Mouse (Mus musculus) liver, adult 2 months (tissue): ENCODE measurements around the gene Notch2. TPM values are rescaled to one million over a fixed set of nuclear protein-coding genes. Genes with fewer than 3 reads are reported as not detected.
"Not testable (repeated sequence)": the region's sequence is repeated elsewhere in the genome, so short reads cannot be mapped to it uniquely, and the experiment has no call there.

ENCODE experiments used
- DNase-seq: peaks from one replicate; pipeline ENCODE4 v3.0.0-alpha.2; 2011; ENCODE audit warnings: low read depth, low spot score; ENCODE audit errors: extremely low read depth
- H3K27ac ChIP-seq: fragments of 200-500 bp; replicated peaks from 2 replicates; pipeline ENCODE4 v1.5.1; 2012; ENCODE audit warnings: low read depth, mild to moderate bottlenecking, control low read depth, inconsistent platforms, low read length; ENCODE audit not compliant: insufficient read depth
- H3K27me3 ChIP-seq: fragments of 200-500 bp; 2 replicates; pipeline ENCODE4 v1.6.1; 2012; ENCODE audit warnings: mild to moderate bottlenecking, moderate library complexity, low read length, inconsistent platforms; ENCODE audit not compliant: control insufficient read depth, insufficient read depth
- H3K36me3 ChIP-seq: fragments of 200-500 bp; 2 replicates; pipeline ENCODE4 v1.6.1; 2012; ENCODE audit warnings: low read length, inconsistent platforms; ENCODE audit not compliant: control insufficient read depth, insufficient read depth
- H3K4me1 ChIP-seq: fragments of 200-500 bp; 2 replicates; pipeline ENCODE4 v1.6.1; 2011; ENCODE audit warnings: low read length; ENCODE audit not compliant: control insufficient read depth, insufficient read depth
- H3K4me3 ChIP-seq: fragments of 200-500 bp; 2 replicates; pipeline ENCODE4 v1.5.1; 2011; ENCODE audit warnings: low read depth, mild to moderate bottlenecking, control low read depth, low read length, moderate library complexity; ENCODE audit not compliant: insufficient read depth
- H3K79me2 ChIP-seq: fragments of 200-500 bp; 2 replicates; pipeline ENCODE4 v1.6.1; 2012; ENCODE audit warnings: inconsistent platforms, mild to moderate bottlenecking, low read length, moderate library complexity; ENCODE audit not compliant: control insufficient read depth, insufficient read depth
- H3K9ac ChIP-seq: fragments of 200-500 bp; 2 replicates; pipeline ENCODE4 v1.6.1; 2012; ENCODE audit warnings: low read depth, mild to moderate bottlenecking, control low read depth, inconsistent platforms, low read length
- CTCF ChIP-seq: fragments of 200-500 bp; IDR thresholded peaks from 2 replicates; pipeline ENCODE4 v1.5.1; 2011; ENCODE audit warnings: low read depth, low read length, control low read depth
- POLR2A ChIP-seq: fragments of 200-500 bp; IDR thresholded peaks from 2 replicates; pipeline ENCODE4 v1.6.1; 2011; ENCODE audit warnings: low read length, control low read depth; ENCODE audit not compliant: insufficient read depth; ENCODE audit errors: extremely low read depth
- WGBS: fragments of 180-500 bp; shearing (Covaris S2); methylation state at CpG from one replicate; pipeline ENCODE4 v1.1.7; 2018; 5-methylcytosine and 5-hydroxymethylcytosine counted together
- polyA plus RNA-seq: library from polyadenylated mRNA; depleted of rRNA; stranded (reverse); fragments of >200 nt; gene quantifications from 2 replicates; pipeline ENCODE4 v1.2.3, GENCODE M21; 2012
- total RNA-seq: library from RNA; depleted of rRNA; stranded (reverse); fragments of >200 nt; gene quantifications from 2 replicates; pipeline ENCODE4 v1.2.3, GENCODE M21; 2014

The Notch2 gene
- total and polyA plus RNA-seq, 2 experiments = 12.5 to 16.0 TPM

- TF ChIP-seq POLR2A = no peak
- TF ChIP-seq CTCF = no peak
- no peak overlapping the region for H3K9ac ChIP-seq
- 29% methylated on average over 4 of the region's 4 CpGs for WGBS
- H3K4me3 ChIP-seq = no peak overlapping the region
- peaks cover 43% of the 10 kb centered on the region for H3K79me2 ChIP-seq
- peaks cover 36% of the 10 kb centered on the region for H3K4me1 ChIP-seq
- no peaks in the 10 kb centered on the region for H3K36me3 ChIP-seq
- H3K27ac ChIP-seq = peak overlapping the region; percentile 97
- no peaks in the 10 kb centered on the region for H3K27me3 ChIP-seq
- DNase-seq = peak; percentile 97
These were observed 31.5 kb downstream of the Notch2 start for GRCm38 (mm10) chr3:98044768-98045368.

- WGBS = 35% methylated on average over 8 of the region's 8 CpGs
- H3K79me2 ChIP-seq = peaks cover 42% of the 10 kb centered on the region
- no peak for TF ChIP-seq CTCF
- TF ChIP-seq POLR2A = no peak
- H3K27ac ChIP-seq = peak overlapping the region; percentile 79
- peak overlapping the region; percentile 29; the same call in 1 of the 2 replicates for H3K9ac ChIP-seq
- no peaks in the 10 kb centered on the region for H3K36me3 ChIP-seq
- H3K4me1 ChIP-seq = peaks cover 33% of the 10 kb centered on the region
- H3K4me3 ChIP-seq = no peak overlapping the region
- DNase-seq = peak; percentile 51
- H3K27me3 ChIP-seq = no peaks in the 10 kb centered on the region
These were observed 32.3 kb downstream of the Notch2 start for GRCm38 (mm10) chr3:98045465-98046148.

- Histone ChIP-seq H3K27me3 (no peaks in the 10 kb centered on the region), H3K4me1 (peaks cover 33% of the 10 kb centered on the region), H3K27ac (peak overlapping the region; percentile 79), H3K9ac (peak overlapping the region; percentile 21; the same call in 1 of the 2 replicates), H3K36me3 (no peaks in the 10 kb centered on the region), H3K4me3 (no peak overlapping the region), H3K79me2 (peaks cover 36% of the 10 kb centered on the region)
- 47% methylated on average over 8 of the region's 8 CpGs for WGBS
- peak; percentile 51 for DNase-seq
- TF ChIP-seq CTCF (no peak), POLR2A (no peak)
These were observed 33.0 kb downstream of the Notch2 start for GRCm38 (mm10) chr3:98046305-98046704.

- no peak overlapping the region for H3K27ac ChIP-seq
- no peak overlapping the region for H3K9ac ChIP-seq
- peaks cover 22% of the 10 kb centered on the region for H3K4me1 ChIP-seq
- peaks cover 33% of the 10 kb centered on the region for H3K79me2 ChIP-seq
- H3K4me3 ChIP-seq = no peak overlapping the region
- DNase-seq = peak; percentile 52
- no peaks in the 10 kb centered on the region for H3K36me3 ChIP-seq
- no peaks in the 10 kb centered on the region for H3K27me3 ChIP-seq
- 91% methylated on average over 1 of the region's 1 CpGs for WGBS
- no peak for TF ChIP-seq CTCF
- no peak for TF ChIP-seq POLR2A
These were observed 36.3 kb downstream of the Notch2 start for GRCm38 (mm10) chr3:98049671-98050070.

GRCm38 (mm10) chr3:98050086-98050485 is 36.8 kb downstream of the Notch2 start:
- Histone ChIP-seq H3K79me2 (peaks cover 33% of the 10 kb centered on the region), H3K4me1 (peaks cover 22% of the 10 kb centered on the region)
- not testable (repeated sequence) for H3K27me3 ChIP-seq, DNase-seq, H3K36me3 ChIP-seq, H3K4me3 ChIP-seq, H3K9ac ChIP-seq, H3K27ac ChIP-seq
- WGBS = 91% methylated on average over 7 of the region's 7 CpGs
